Mouse (Mus musculus) kidney, adult 2 months (tissue): ENCODE data around the gene Rbmxl1. TPM values are rescaled to one million over a fixed set of nuclear protein-coding genes. Genes with fewer than 3 reads are reported as not detected.
"Not testable (repeated sequence)": the region's sequence is repeated elsewhere in the genome, so short reads cannot be mapped to it uniquely, and the experiment has no call there.

Experiments
- DNase-seq: peaks from one replicate; pipeline ENCODE4 v3.0.0; 2021
- H3K27ac ChIP-seq: fragments of 200-500 bp; 2 replicates; pipeline ENCODE4 v1.5.1; 2012; ENCODE audit warnings: low read depth, low read length, control low read depth, inconsistent platforms; ENCODE audit not compliant: insufficient read depth
- H3K27me3 ChIP-seq: fragments of 200-500 bp; replicated peaks from 2 replicates; pipeline ENCODE4 v1.6.1; 2012; ENCODE audit warnings: mild to moderate bottlenecking, moderate library complexity, low read length, inconsistent platforms; ENCODE audit not compliant: control insufficient read depth, insufficient read depth
- H3K36me3 ChIP-seq: fragments of 200-500 bp; 2 replicates; pipeline ENCODE4 v1.6.1; 2012; ENCODE audit warnings: mild to moderate bottlenecking, moderate library complexity, low read length, inconsistent platforms; ENCODE audit not compliant: control insufficient read depth, insufficient read depth
- H3K4me1 ChIP-seq: fragments of 200-500 bp; 2 replicates; pipeline ENCODE4 v1.6.1; 2011; ENCODE audit warnings: low read length; ENCODE audit not compliant: control insufficient read depth, insufficient read depth
- H3K4me3 ChIP-seq: fragments of 200-500 bp; 2 replicates; pipeline ENCODE4 v1.5.1; 2011; ENCODE audit warnings: mild to moderate bottlenecking, low read depth, low read length, control low read depth; ENCODE audit not compliant: insufficient read depth
- CTCF ChIP-seq: fragments of 200-500 bp; conservative IDR thresholded peaks from 2 replicates; pipeline ENCODE4 v1.5.1; 2011; ENCODE audit warnings: low read depth, mild to moderate bottlenecking, control low read depth, low read length, moderate library complexity, mixed read lengths; ENCODE audit not compliant: insufficient read depth, insufficient read length
- POLR2A ChIP-seq: fragments of 200-500 bp; IDR thresholded peaks from one replicate; pipeline ENCODE4 v1.6.1; 2011; ENCODE audit warnings: low read depth, low read length, control low read depth
- WGBS: fragments of 180-500 bp; shearing (Covaris S2); methylation state at CpG from one replicate; pipeline ENCODE4 v1.1.7; 2018; 5-methylcytosine and 5-hydroxymethylcytosine counted together
- polyA plus RNA-seq: library from polyadenylated mRNA; depleted of rRNA; stranded (reverse); fragments of >200 nt; gene quantifications from 2 replicates; pipeline ENCODE4 v1.2.3, GENCODE M21; 2012

Rbmxl1 gene
- polyA plus RNA-seq, 1 experiment, result 17.7 TPM

DNA sequence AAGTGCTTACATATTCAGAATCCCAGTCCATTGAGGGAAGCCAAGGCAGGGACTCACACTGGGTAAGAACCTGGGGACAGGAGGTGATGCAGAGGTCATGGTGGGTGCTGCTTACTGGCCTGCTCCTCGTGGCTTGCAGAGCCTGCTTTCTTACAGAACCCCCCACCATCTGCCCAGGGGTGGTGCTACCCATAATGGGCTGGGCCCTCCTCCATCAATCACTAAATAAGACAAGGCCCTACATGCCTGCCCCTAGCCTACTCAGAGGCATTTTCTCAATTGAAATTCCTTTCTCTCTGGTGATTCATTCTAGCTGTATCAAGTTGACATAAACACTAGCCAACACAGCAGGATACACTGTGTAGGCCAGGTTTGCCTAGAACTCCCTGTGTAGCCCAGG, 34.9 kb upstream of the Rbmxl1 start:
- TF ChIP-seq CTCF, result no peak
- no peak for TF ChIP-seq POLR2A
- DNase-seq, result no peak
- no peaks in the 10 kb centered on the region for H3K36me3 ChIP-seq
- 43% methylated on average over 1 of the region's 1 CpGs for WGBS
- H3K27me3 ChIP-seq, result no peaks in the 10 kb centered on the region
- H3K4me3 ChIP-seq, result no peak overlapping the region
- H3K27ac ChIP-seq, result no peak overlapping the region
- H3K4me1 ChIP-seq, result no peaks in the 10 kb centered on the region

- not testable (repeated sequence) for H3K27ac ChIP-seq, H3K27me3 ChIP-seq, H3K4me3 ChIP-seq, H3K4me1 ChIP-seq, H3K36me3 ChIP-seq, DNase-seq
- WGBS, result 96% methylated on average over 6 of the region's 6 CpGs
These were observed 34.0 kb upstream of the Rbmxl1 start for GRCm38 (mm10) chr8:78542670-78543069.

- Histone ChIP-seq H3K4me3 (no peak overlapping the region), H3K4me1 (no peaks in the 10 kb centered on the region), H3K27me3 (no peaks in the 10 kb centered on the region), H3K27ac (no peak overlapping the region), H3K36me3 (no peaks in the 10 kb centered on the region)
- DNase-seq, result no peak
- no peak for TF ChIP-seq POLR2A
- TF ChIP-seq CTCF, result no peak
- 96% methylated on average over 3 of the region's 3 CpGs for WGBS
These were observed 29.1 kb upstream of the Rbmxl1 start for GRCm38 (mm10) chr8:78537795-78538194.

DNA sequence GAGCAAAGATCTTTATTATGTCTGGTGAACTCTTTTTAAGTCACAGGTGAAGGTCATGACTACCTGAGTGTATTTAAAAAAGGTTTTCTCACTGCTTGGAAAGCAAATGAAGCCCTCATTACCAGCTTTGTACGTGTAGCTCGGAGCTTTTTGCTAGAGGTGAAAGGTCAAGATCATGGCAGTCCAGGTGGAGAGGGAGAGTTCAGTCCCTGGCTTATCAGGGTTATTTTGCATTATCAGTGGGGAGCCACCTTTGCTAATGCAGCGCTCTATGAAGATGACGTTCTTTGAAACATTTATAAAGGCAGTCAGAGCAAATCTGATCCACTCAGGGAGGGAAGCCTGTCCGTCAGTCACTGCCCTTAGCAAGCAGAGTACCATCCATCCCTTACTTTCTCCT, 28.0 kb upstream of the Rbmxl1 start:
- Histone ChIP-seq H3K36me3 (peaks cover 2% of the 10 kb centered on the region; the same call in 1 of the 2 replicates), H3K4me3 (no peak overlapping the region), H3K27me3 (no peaks in the 10 kb centered on the region), H3K4me1 (no peaks in the 10 kb centered on the region), H3K27ac (no peak overlapping the region)
- TF ChIP-seq POLR2A (no peak), CTCF (no peak)
- DNase-seq, result no peak
- WGBS, result 89% methylated on average over 5 of the region's 5 CpGs

DNA sequence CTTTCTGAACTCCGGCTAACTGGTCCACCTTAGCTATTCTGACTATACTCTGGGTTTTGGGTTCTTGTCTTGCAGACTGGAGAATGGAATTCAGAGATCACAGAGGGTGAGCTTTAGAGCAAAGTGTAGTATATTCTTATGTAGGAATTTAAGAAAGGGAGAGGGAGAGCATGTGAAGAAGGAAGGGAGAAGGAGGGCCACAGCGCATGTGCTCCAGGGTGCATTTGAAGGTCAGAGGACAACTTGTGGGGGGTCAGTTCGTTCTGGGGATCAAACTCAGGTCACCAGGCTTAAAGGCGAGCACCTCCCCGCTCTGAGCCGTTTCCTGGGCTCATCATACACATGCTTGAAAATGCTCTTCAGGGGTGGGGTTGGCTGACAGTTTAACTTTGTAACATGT, 25.3 kb upstream of the Rbmxl1 start:
- 88% methylated on average over 6 of the region's 6 CpGs for WGBS
- Histone ChIP-seq H3K27ac (no peak overlapping the region), H3K4me3 (no peak overlapping the region), H3K36me3 (peaks cover 2% of the 10 kb centered on the region; the same call in 1 of the 2 replicates), H3K4me1 (no peaks in the 10 kb centered on the region), H3K27me3 (no peaks in the 10 kb centered on the region)
- no peak for DNase-seq
- TF ChIP-seq POLR2A (no peak), CTCF (no peak)

- no peak for DNase-seq
- H3K27ac ChIP-seq, result no peak overlapping the region
- H3K27me3 ChIP-seq, result no peaks in the 10 kb centered on the region
- WGBS, result 94% methylated on average over 3 of the region's 3 CpGs
- no peak overlapping the region for H3K4me3 ChIP-seq
- TF ChIP-seq CTCF, result no peak
- no peak for TF ChIP-seq POLR2A
- H3K4me1 ChIP-seq, result peaks cover 3% of the 10 kb centered on the region; the same call in 1 of the 2 replicates
- no peaks in the 10 kb centered on the region for H3K36me3 ChIP-seq
These were observed 6.4 kb upstream of the Rbmxl1 start for GRCm38 (mm10) chr8:78515132-78515531.

- TF ChIP-seq CTCF, result no peak
- TF ChIP-seq POLR2A, result no peak
- H3K36me3 ChIP-seq, result no peaks in the 10 kb centered on the region
- WGBS, result 100% methylated on average over 1 of the region's 1 CpGs
- peaks cover 3% of the 10 kb centered on the region; the same call in 1 of the 2 replicates for H3K4me1 ChIP-seq
- H3K27me3 ChIP-seq, result no peaks in the 10 kb centered on the region
- no peak overlapping the region for H3K27ac ChIP-seq
- DNase-seq, result no peak
- no peak overlapping the region for H3K4me3 ChIP-seq
These were observed 6.0 kb upstream of the Rbmxl1 start for GRCm38 (mm10) chr8:78514706-78515105.

DNA sequence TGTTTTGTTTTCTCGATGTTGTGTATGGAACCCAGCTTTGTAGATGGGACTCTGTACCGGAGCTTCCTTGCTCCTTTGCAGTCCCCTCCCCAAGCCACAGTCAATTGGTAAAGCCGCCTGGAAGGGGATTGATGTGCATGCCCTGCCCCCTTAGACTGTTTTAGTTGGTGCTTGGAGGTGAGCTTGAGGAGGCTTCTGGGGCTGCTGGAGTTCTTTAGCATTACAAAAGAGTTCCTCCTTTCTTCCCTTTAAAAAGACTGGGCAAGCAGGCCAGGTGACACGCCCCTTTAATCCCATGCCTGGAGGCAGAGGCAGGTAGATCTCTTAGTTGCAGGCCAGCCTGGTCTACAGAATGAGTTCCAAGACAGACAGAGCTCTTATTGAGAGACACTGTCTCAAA, 4.4 kb upstream of the Rbmxl1 start:
- no peak overlapping the region for H3K27ac ChIP-seq
- H3K27me3 ChIP-seq, result no peaks in the 10 kb centered on the region
- no peak for TF ChIP-seq CTCF
- no peak for TF ChIP-seq POLR2A
- no peak for DNase-seq
- WGBS, result 97% methylated on average over 4 of the region's 4 CpGs
- peaks cover 3% of the 10 kb centered on the region; the same call in 1 of the 2 replicates for H3K4me1 ChIP-seq
- no peaks in the 10 kb centered on the region for H3K36me3 ChIP-seq
- no peak overlapping the region for H3K4me3 ChIP-seq
